Mouse (Mus musculus) cerebellum, postnatal 36 days (tissue): ENCODE data around the gene Spic.

Experiments
- DNase-seq, 2 experiments: peaks; one replicate each; pipeline ENCODE4 v3.0.0; 2021 to 2022; ENCODE audit warnings: mixed read lengths in 2 of 2

Spic gene

DNA sequence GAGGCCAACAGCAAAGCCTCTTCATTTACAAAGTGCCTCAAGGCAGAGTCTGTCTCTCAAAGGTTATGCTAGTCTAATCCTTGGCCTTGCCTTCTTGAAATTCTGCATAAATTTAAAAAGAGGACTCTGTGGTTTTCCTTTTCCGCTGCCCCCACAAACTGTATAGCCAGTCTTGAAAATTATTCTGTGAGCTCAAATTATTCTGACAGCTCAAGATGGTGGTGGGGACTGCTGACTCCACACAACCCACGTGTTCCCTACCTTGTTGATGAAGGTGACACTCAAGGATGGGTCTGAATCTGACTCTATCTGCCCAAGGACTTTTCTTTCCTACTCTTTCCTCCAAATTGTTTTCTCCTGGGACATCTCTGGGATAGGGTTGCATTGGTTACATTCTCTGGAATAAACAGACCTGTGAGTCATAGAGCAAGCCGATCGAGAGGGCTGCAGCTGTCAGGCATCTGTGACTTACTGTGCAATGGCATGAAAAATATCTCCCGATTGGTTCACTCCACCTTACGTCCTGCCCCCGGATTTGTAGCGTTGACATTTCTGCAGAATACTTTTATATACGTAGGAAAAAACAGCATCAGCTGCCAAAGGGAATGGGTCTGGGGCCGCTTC lies 53.4 kb downstream of the Spic start:
- DNase-seq, result no peak

- no peak for DNase-seq
Observed at GRCm38 (mm10) chr10:88630663-88631329, 54.0 kb downstream of the Spic start.

DNA sequence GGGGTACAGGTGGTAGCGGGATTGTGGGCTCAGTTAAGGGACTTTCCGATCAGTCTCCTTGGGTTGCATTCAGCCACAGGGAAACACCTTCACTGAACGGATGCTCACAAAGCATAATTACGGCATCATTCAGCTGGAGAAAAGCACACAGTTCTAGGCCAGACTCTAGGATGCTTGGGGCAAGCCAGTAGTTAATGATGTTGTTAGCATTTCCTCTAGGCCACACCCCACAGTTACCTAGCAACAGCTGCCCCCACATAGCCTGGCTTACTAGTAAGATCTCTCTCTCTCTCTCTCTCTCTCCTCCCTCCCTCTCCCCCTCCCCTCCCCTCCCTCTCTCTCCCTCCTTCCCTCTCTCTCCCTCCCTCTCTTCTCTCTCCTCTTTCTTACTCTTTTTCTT lies 57.8 kb downstream of the Spic start:
- no peak for DNase-seq

GRCm38 (mm10) chr10:88626176-88626575 lies 58.6 kb downstream of the Spic start:
- no peak for DNase-seq
